Mouse (Mus musculus) gonadal fat pad, adult 2 months (tissue): Measurements from ENCODE around the gene Ube2l3. TPM values are rescaled to one million over a fixed set of nuclear protein-coding genes. Genes with fewer than 3 reads are reported as not detected.
"Not testable (repeated sequence)": the region's sequence is repeated elsewhere in the genome, so short reads cannot be mapped to it uniquely, and the experiment has no call there.

Experiments
- DNase-seq: peaks from one replicate; pipeline ENCODE4 v3.0.0-alpha.2; 2012; ENCODE audit warnings: low read depth
- polyA plus RNA-seq: library from polyadenylated mRNA; depleted of rRNA; stranded (reverse); fragments of >200 nt; gene quantifications from 2 replicates; pipeline ENCODE4 v1.2.3, GENCODE M21; 2012

The Ube2l3 gene
- polyA plus RNA-seq, 1 experiment = 51.4 TPM

DNA sequence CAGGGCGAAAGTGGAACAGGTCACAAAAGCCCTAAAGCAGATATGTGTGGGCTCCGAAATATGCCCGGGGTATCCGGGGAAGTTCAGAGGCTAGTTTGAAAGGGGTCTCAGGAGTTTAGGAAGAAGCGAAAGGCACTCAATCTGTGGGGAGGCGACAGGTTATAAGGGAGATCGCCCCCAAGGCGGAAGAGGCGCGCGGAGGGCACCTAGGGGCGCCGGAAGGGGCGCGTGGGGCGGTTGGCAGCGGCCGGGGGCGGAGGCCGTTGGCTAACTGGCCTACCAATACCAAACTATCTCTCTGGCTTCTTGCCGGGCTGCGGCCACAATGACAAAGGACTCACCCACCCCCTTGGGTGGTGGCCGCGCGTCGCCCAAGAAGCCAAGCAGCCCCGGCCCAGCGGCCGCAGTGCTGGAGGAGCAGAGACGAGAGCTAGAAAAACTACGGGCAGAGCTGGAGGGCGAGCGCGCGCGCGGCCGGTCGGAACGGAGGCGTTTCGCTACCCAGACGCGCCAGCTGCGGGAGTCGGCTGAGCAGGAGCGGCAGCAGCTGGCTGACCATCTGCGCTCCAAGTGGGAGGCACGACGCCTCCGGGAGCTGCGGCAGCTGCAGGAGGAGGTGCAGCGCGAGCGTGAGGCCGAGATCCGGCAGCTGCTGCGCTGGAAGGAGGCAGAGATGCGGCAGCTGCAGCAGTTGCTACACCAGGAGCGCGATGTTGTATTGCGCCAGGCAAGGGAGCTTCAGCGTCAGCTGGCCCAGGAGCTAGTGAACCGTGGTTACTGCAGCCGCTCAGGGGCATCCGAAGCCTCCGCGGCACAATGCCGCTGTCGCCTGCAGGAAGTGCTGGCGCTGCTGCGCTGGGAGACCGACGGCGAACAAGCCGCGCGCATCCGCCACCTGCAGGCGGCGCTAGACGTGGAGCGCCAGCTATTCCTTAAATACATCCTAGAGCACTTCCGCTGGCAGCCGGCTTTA lies 6.2 kb upstream of the Ube2l3 start, which contains the start of gene Rimbp3:
Gene Rimbp3 (plus strand): TSS at position 215 of the 973 bp plus-strand sequence.
- no peak for DNase-seq

DNA sequence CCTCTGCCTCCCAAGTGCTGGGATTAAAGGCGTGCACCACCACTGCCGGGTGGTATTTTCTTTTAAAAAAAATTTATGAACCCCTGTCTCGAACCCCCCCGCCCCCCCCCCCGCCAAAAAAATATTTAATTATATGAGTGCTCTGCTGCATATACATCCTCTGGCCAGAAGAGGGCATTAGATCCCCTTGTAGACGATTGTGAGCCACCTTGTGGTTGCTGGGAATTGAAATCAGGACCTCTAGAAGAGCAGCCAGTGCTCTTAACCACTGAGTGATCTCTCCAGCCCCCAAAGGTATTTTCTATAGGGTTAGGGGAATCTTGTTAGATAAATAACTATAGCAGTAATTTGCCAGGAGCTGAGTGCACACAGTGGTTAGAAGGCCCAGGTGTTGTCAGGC lies 2.5 kb upstream of the Ube2l3 start:
- no peak for DNase-seq

GRCm38 (mm10) chr16:17201977-17202376 lies 472 bp downstream of the Ube2l3 start:
- DNase-seq = peak; percentile 67

DNA sequence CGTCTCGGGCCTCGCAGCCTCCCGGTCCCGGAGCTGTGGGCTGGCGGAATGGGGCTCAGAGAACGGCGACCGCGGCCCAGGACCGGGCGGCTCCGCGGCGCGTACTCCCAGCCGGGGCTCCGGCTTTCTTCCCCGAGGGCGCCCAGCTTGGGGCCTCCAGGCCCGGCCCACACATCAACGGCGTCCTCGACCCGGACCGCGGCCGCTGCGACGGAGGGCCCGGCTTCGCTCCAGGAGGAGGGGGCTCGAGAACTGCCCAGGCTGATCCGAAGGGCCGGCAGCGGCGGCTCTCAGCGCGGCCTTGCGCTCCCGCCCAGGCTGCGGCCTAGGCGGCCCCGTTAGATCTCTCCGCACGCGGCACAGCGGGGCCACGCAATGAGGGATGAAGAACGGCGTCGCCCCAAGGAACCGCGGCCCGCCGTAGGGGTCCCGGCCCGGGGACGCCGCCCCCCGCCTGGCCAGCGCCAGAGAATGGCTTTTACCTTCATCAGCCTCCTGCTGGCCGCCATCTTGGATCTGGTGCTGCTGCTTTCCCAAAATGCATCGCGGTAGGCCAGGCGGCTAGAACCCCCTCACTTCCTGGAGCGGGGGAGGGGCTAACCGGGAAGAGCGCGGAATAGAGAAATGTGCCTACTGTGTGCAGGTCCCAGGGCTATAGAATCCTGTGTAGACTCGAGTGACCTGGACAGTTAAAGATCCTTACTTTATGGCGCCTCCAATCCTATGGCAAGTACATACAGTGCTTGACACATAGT lies 1.3 kb downstream of the Ube2l3 start:
- no peak for DNase-seq

GRCm38 (mm10) chr16:17200121-17200952 lies 2.1 kb downstream of the Ube2l3 start:
- DNase-seq = no peak

GRCm38 (mm10) chr16:17193823-17194222 lies 8.6 kb downstream of the Ube2l3 start:
- no peak for DNase-seq

DNA sequence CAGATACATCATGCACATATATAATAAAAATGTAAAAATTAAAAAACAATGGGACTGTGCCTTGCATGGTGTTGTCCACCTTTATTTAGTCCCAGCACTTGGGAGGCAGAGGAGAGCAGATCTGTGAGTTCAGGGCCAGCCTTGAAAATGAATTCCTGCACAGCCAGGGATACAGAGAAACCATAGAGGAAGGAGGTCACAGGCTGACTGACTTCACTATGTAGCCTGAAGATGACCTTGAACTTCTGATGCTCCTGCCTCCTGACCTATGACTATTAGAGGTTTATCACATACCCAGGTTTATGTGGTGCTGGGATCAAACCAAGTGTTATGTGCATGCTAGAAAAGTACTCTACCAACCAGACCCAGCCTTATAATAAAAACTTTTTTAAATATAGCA lies 17.0 kb downstream of the Ube2l3 start:
- no peak for DNase-seq

- DNase-seq = no peak
Observed at GRCm38 (mm10) chr16:17183003-17183402, 19.4 kb downstream of the Ube2l3 start.

DNA sequence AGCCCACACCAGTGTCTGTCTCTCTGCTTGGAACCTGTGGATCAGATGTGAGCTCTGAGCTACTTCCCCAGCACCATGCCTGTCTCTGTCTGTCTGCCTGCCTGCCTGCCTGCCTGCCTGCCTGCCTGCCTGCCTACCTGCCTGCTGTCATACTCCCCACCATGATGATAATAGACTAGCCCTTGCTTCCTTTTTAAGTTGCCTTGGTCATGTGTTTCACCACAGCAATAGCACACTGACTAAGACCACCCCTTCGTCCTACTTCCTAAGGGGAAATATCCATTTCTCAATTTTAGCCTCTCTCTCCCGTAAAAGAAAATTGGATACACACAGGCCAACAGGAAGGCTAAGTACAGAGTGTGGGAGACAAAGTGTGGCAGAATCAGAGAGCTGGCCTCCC lies 20.3 kb downstream of the Ube2l3 start:
- no peak for DNase-seq

GRCm38 (mm10) chr16:17181382-17181781 lies 21.1 kb downstream of the Ube2l3 start:
- DNase-seq = peak; percentile 88

DNA sequence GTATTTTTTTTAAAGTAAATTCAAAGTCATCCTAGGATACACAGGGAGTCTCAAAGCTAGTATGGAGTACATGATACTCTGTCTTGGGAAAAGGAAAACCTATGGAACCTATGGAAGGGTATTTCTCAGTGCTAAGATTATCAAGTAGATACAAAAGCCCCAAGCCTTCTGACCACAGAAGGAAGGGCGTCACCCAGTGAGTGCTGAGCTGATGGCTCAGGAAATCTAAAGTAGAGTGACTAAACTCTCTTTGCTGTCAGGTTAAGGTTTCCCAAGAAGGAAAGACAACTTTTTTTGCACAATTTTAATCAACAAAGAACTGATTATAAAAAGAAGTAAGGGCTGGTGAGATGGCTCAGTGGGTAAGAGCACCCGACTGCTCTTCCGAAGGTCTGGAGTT lies 22.7 kb downstream of the Ube2l3 start:
- no peak for DNase-seq

GRCm38 (mm10) chr16:17177623-17178170 lies 24.8 kb downstream of the Ube2l3 start:
- no peak for DNase-seq

- DNase-seq = no peak
Observed at GRCm38 (mm10) chr16:17175765-17176164, 26.7 kb downstream of the Ube2l3 start.

DNA sequence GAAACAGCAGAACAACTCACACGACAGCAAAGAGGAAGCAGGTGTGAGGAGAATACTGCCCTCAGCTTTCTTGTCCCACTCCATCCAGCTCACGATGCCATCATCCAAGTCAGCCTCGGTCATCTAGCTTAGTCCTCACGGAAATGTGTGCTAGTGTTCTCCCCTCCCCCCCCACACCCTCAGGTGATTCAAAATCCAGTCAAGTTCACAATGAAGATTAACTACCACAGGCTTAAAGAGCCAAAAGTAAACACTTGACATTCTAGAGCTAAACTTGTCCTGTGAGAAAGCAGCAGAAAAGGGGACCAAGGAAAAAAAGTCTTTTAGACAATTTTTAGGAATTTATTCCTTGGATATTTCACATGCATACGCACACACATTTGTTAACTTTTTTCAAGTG lies 34.4 kb downstream of the Ube2l3 start:
- DNase-seq = no peak

DNA sequence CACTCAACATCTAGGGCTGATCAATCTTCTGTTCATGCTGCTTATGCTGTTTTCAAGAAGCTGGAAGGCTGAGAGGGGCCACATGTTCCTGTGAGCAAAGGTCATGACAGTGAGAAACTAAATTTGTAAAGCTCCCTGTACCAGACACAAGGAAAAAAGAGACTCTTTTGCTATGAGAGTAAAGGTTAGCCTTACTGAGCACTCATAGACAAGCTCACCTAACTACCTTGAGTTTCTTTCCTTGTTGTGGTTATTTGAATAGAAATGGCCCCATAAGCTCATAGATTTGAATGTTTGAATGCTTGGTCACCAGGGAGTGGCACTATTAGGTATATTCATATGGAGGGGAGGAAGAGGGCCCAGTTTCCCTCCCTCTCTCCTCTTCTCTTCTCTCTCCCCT lies 35.3 kb downstream of the Ube2l3 start:
- DNase-seq = no peak

GRCm38 (mm10) chr16:17165478-17165877 lies 37.0 kb downstream of the Ube2l3 start:
- not testable (repeated sequence) for DNase-seq

- no peak for DNase-seq
Observed at GRCm38 (mm10) chr16:17154346-17154745, 48.1 kb downstream of the Ube2l3 start.

GRCm38 (mm10) chr16:17151874-17152273 lies 50.6 kb downstream of the Ube2l3 start:
- no peak for DNase-seq

- DNase-seq = no peak
Observed at GRCm38 (mm10) chr16:17150520-17151258, 51.8 kb downstream of the Ube2l3 start.

- DNase-seq = no peak
Observed at GRCm38 (mm10) chr16:17148084-17148483, 54.4 kb downstream of the Ube2l3 start.
